Mouse (Mus musculus) stomach, postnatal 0 days (tissue): ENCODE data around the gene Tbcel.

ENCODE experiments used
- CTCF ChIP-seq: IDR thresholded peaks from 2 replicates; pipeline ENCODE4 v1.5.1; 2016; ENCODE audit warnings: antibody characterized with exemption, low read depth, mild to moderate bottlenecking, moderate library complexity
- EP300 ChIP-seq: optimal IDR thresholded peaks from 2 replicates; pipeline ENCODE3; 2016; ENCODE audit warnings: antibody characterized with exemption

DNA sequence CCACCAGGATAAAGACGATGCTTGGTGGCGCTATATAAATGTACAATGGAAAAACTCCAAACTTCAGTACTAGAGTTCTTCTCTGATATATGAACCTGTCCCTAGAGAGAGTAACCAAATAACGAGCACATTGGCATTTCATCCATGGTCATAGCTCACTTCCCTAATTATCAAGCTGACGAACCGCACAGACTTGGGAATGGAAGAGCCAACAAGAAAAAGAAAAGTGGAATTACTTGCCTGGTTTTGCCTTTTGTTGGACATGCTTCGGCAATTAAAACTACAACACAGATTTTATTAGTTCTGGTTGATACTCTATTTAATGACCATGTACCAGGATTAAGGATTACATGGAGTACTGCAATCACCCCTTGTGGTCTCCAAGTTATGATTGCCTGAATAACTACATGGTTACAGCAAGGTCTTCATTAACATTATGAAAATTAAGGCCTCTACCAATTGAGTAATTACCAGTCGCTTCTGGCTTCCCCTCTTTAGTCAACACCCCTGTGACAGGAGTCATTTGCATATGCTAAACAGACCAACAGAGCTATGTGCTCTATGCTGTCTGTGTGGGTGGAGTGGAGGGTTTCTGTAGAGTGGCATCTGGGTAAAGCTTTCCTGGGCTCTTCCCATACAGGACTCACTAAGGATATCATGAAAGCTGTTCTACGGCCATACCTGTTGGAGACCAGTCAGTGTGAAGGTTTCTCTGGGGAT lies 124.8 kb downstream of the Tbcel start:
- TF ChIP-seq CTCF (no peak), EP300 (no peak)
